Mouse (Mus musculus): ENCODE results near the gene Rtn4rl1. TPM values are rescaled to one million over a fixed set of nuclear protein-coding genes. Genes with fewer than 3 reads are reported as not detected.

The Rtn4rl1 gene
- polyA plus RNA-seq, 1 experiment, result not detected

GRCm38 (mm10) chr11:75201721-75202120, 8.1 kb downstream of the Rtn4rl1 start:
- Histone ChIP-seq H3K4me1 (ENCODE audit: control insufficient read depth, insufficient read depth, low read length) (peaks cover 13% of the 10 kb centered on the region), H3K4me3 (ENCODE audit: insufficient read depth, low read depth, low read length) (no peak overlapping the region), H3K27ac (ENCODE audit: insufficient read depth, low read depth, low read length) (no peak overlapping the region)
- TF ChIP-seq CTCF (IDR thresholded peaks at IDR 0.05; ENCODE audit: insufficient read depth, low read depth, low read length) (no peak), POLR2A (IDR thresholded peaks at IDR 0.05; ENCODE audit: insufficient read depth, low read depth, low read length) (no peak)
- 83% methylated on average over 8 of the region's 8 CpGs for WGBS

DNA sequence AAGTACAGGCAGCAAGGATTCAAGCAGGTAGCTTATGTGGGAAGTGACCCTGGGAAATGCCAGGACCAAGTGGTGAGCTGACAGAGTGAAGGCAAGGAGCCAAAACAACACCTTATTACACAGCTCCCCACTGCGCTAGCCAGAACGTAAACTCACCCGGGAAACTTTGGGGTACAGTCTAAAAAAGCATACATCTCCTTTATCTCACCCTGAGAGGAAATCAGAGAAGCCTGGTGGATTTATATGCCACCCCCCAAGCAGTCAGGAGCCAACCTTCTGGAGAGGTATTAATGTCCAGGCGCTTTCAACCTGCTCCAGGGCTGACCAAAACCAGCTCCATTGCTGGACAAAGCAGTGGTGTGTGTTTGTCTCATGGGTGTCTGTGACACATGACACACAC, 10.3 kb downstream of the Rtn4rl1 start:
- Histone ChIP-seq H3K4me1 (ENCODE audit: control insufficient read depth, insufficient read depth, low read length) (peaks cover 13% of the 10 kb centered on the region), H3K4me3 (ENCODE audit: insufficient read depth, low read depth, low read length) (no peak overlapping the region), H3K27ac (ENCODE audit: insufficient read depth, low read depth, low read length) (no peak overlapping the region)
- WGBS, result 90% methylated on average over 4 of the region's 4 CpGs
- TF ChIP-seq CTCF (IDR thresholded peaks at IDR 0.05; ENCODE audit: insufficient read depth, low read depth, low read length), result no peak
- TF ChIP-seq POLR2A (IDR thresholded peaks at IDR 0.05; ENCODE audit: insufficient read depth, low read depth, low read length), result no peak

GRCm38 (mm10) chr11:75204472-75204871, 10.9 kb downstream of the Rtn4rl1 start:
- WGBS, result 69% methylated on average over 9 of the region's 9 CpGs
- Histone ChIP-seq H3K4me1 (ENCODE audit: control insufficient read depth, insufficient read depth, low read length) (peaks cover 13% of the 10 kb centered on the region), H3K27ac (ENCODE audit: insufficient read depth, low read depth, low read length) (no peak overlapping the region), H3K4me3 (ENCODE audit: insufficient read depth, low read depth, low read length) (no peak overlapping the region)
- TF ChIP-seq POLR2A (IDR thresholded peaks at IDR 0.05; ENCODE audit: insufficient read depth, low read depth, low read length) (no peak), CTCF (IDR thresholded peaks at IDR 0.05; ENCODE audit: insufficient read depth, low read depth, low read length) (no peak)

DNA sequence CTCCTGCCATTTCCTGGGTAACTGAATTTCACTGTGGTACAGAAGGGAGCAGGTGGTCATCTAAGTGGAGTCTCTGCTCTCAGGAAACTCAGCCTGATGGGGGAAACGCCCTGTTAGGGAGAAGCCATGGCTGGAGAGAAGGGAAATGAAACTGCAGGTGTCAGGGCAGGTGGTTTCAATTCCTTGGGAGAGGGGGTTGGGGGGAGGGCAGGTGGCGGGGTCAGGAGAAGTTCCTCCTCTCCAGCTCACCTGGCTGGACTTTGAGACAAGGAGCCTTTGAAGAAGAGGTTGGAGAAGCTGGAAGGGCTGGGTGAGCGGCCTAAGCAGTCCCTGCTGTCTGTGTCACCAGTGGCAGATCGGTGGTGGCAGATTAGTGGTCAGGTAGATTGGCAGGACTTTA, 12.8 kb downstream of the Rtn4rl1 start:
- no peak overlapping the region for H3K4me3 ChIP-seq (ENCODE audit: insufficient read depth, low read depth, low read length)
- H3K27ac ChIP-seq (ENCODE audit: insufficient read depth, low read depth, low read length), result no peak overlapping the region
- WGBS, result 89% methylated on average over 4 of the region's 4 CpGs
- TF ChIP-seq POLR2A (IDR thresholded peaks at IDR 0.05; ENCODE audit: insufficient read depth, low read depth, low read length), result no peak
- TF ChIP-seq CTCF (IDR thresholded peaks at IDR 0.05; ENCODE audit: insufficient read depth, low read depth, low read length), result no peak
- H3K4me1 ChIP-seq (ENCODE audit: control insufficient read depth, insufficient read depth, low read length), result peaks cover 7% of the 10 kb centered on the region

GRCm38 (mm10) chr11:75209363-75209762, 15.8 kb downstream of the Rtn4rl1 start:
- no peak overlapping the region for H3K27ac ChIP-seq (ENCODE audit: insufficient read depth, low read depth, low read length)
- TF ChIP-seq POLR2A (IDR thresholded peaks at IDR 0.05; ENCODE audit: insufficient read depth, low read depth, low read length) (no peak), CTCF (IDR thresholded peaks at IDR 0.05; ENCODE audit: insufficient read depth, low read depth, low read length) (no peak)

GRCm38 (mm10) chr11:75210093-75210492, 16.5 kb downstream of the Rtn4rl1 start:
- TF ChIP-seq POLR2A (IDR thresholded peaks at IDR 0.05; ENCODE audit: insufficient read depth, low read depth, low read length) (no peak), CTCF (IDR thresholded peaks at IDR 0.05; ENCODE audit: insufficient read depth, low read depth, low read length) (no peak)
- H3K4me1 ChIP-seq (ENCODE audit: control insufficient read depth, insufficient read depth, low read length), result peaks cover 24% of the 10 kb centered on the region
- no peak overlapping the region for H3K27ac ChIP-seq (ENCODE audit: insufficient read depth, low read depth, low read length)
- WGBS, result 89% methylated on average over 4 of the region's 4 CpGs
- H3K4me3 ChIP-seq (ENCODE audit: insufficient read depth, low read depth, low read length), result no peak overlapping the region

More at GRCm38 (mm10) chr11:75209363-75209762, 15.8 kb downstream of the Rtn4rl1 start:
- no peak overlapping the region for H3K4me3 ChIP-seq (ENCODE audit: insufficient read depth, low read depth, low read length)
- WGBS, result 95% methylated on average over 4 of the region's 4 CpGs
- H3K4me1 ChIP-seq (ENCODE audit: control insufficient read depth, insufficient read depth, low read length), result peaks cover 24% of the 10 kb centered on the region

GRCm38 (mm10) chr11:75210755-75211154, 17.2 kb downstream of the Rtn4rl1 start:
- no peak overlapping the region for H3K4me3 ChIP-seq (ENCODE audit: insufficient read depth, low read depth, low read length)
- TF ChIP-seq POLR2A (IDR thresholded peaks at IDR 0.05; ENCODE audit: insufficient read depth, low read depth, low read length) (no peak), CTCF (IDR thresholded peaks at IDR 0.05; ENCODE audit: insufficient read depth, low read depth, low read length) (no peak)
- 92% methylated on average over 6 of the region's 6 CpGs for WGBS
- peaks cover 24% of the 10 kb centered on the region for H3K4me1 ChIP-seq (ENCODE audit: control insufficient read depth, insufficient read depth, low read length)
- no peak overlapping the region for H3K27ac ChIP-seq (ENCODE audit: insufficient read depth, low read depth, low read length)

- Histone ChIP-seq H3K27ac (ENCODE audit: insufficient read depth, low read depth, low read length) (peak overlapping the region; percentile 53), H3K4me3 (ENCODE audit: insufficient read depth, low read depth, low read length) (no peak overlapping the region), H3K4me1 (ENCODE audit: control insufficient read depth, insufficient read depth, low read length) (peaks cover 24% of the 10 kb centered on the region)
- WGBS, result 40% methylated on average over 8 of the region's 8 CpGs
- TF ChIP-seq POLR2A (IDR thresholded peaks at IDR 0.05; ENCODE audit: insufficient read depth, low read depth, low read length) (no peak), CTCF (IDR thresholded peaks at IDR 0.05; ENCODE audit: insufficient read depth, low read depth, low read length) (no peak)
These were observed 18.6 kb downstream of the Rtn4rl1 start for GRCm38 (mm10) chr11:75212031-75212667.

- TF ChIP-seq POLR2A (IDR thresholded peaks at IDR 0.05; ENCODE audit: insufficient read depth, low read depth, low read length) (no peak), CTCF (IDR thresholded peaks at IDR 0.05; ENCODE audit: insufficient read depth, low read depth, low read length) (no peak)
- H3K4me3 ChIP-seq (ENCODE audit: insufficient read depth, low read depth, low read length), result no peak overlapping the region
- H3K27ac ChIP-seq (ENCODE audit: insufficient read depth, low read depth, low read length), result no peak overlapping the region
- WGBS, result 38% methylated on average over 3 of the region's 3 CpGs
- peaks cover 24% of the 10 kb centered on the region for H3K4me1 ChIP-seq (ENCODE audit: control insufficient read depth, insufficient read depth, low read length)
These were observed 19.3 kb downstream of the Rtn4rl1 start for GRCm38 (mm10) chr11:75212876-75213275.

Measured in olfactory bulb, adult 2 months (tissue).